Mouse (Mus musculus): ENCODE measurements around the gene Ddb2. TPM values are rescaled to one million over a fixed set of nuclear protein-coding genes. Genes with fewer than 3 reads are reported as not detected.
"Not testable (repeated sequence)": the region's sequence is repeated elsewhere in the genome, so short reads cannot be mapped to it uniquely, and the experiment has no call there.

Ddb2 gene
- polyA plus RNA-seq, 1 experiment = 5.7 TPM

DNA sequence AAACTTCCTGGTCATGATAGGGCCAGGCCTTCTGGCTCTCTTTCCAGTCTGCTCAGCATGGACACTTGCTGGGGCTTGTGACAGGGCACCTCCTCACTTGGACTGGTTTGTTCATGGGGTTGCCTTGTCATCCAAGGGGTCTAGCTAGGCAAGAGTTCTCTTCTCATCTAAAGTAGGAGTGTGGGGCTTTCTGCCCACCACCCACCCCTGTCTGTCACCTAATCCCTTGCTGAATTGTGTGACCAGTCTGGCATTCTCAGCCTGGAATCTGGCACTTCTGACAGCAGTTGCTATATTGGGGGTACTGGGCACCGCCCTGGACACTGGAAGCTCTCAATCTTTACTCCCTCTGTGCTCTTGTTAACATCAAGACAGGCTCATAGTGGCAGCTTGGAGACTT is 22.7 kb upstream of the Ddb2 start:
- no peak overlapping the region for H3K4me3 ChIP-seq (ENCODE audit: insufficient read depth, low read depth, low read length)
- no peaks in the 10 kb centered on the region for H3K4me1 ChIP-seq (ENCODE audit: control insufficient read depth, insufficient read depth, insufficient read length, low read length)
- H3K27ac ChIP-seq (replicated peaks; ENCODE audit: low read depth, low read length) = no peak overlapping the region

DNA sequence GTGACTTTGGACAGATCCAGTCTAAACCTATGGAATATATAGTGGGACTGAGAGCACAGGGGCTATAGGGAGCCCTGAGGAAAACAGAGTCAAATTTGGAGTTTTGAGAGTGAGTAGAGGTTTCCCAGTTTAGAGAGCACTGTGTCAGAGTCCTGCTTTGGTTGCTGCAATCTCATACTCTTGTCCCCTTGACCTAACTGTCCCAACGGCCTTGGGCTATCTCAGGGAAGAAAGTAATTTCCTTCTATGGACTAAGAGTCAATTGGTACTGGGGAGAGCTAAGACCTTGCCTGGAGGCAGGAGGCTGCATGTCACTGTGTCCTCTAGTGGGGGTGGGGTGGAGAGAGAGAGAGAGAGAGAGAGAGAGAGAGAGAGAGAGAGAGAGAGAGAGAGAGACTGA is 22.0 kb upstream of the Ddb2 start:
- Histone ChIP-seq H3K4me1 (ENCODE audit: control insufficient read depth, insufficient read depth, insufficient read length, low read length) (no peaks in the 10 kb centered on the region), H3K4me3 (ENCODE audit: insufficient read depth, low read depth, low read length) (no peak overlapping the region)

DNA sequence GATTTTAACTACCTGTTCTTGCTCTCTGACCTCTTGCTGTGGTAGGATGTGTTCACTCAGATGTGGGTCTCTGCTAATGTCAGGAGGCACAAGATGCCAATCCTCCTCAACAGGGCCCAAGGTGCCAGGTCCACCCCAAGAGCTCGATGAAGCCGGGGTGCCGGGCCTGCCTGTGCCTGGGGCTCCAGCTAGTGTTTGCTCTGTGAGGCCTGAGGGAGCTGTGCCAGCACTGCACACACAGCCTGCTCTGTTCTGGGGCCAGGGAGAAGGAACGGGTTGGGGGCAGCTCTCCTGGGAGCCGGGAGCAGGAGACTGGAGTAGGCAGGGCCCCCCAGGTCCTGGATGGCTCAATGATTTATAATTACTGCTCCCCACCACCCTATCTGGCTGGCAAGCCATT is 21.3 kb upstream of the Ddb2 start:
- no peaks in the 10 kb centered on the region for H3K4me1 ChIP-seq (ENCODE audit: control insufficient read depth, insufficient read depth, insufficient read length, low read length)
- H3K27ac ChIP-seq (replicated peaks; ENCODE audit: low read depth, low read length) = no peak overlapping the region
- H3K4me3 ChIP-seq (ENCODE audit: insufficient read depth, low read depth, low read length) = peak overlapping the region; percentile 89

More for the DNA sequence above, 22.0 kb upstream of the Ddb2 start:
- no peak overlapping the region for H3K27ac ChIP-seq (replicated peaks; ENCODE audit: low read depth, low read length)

DNA sequence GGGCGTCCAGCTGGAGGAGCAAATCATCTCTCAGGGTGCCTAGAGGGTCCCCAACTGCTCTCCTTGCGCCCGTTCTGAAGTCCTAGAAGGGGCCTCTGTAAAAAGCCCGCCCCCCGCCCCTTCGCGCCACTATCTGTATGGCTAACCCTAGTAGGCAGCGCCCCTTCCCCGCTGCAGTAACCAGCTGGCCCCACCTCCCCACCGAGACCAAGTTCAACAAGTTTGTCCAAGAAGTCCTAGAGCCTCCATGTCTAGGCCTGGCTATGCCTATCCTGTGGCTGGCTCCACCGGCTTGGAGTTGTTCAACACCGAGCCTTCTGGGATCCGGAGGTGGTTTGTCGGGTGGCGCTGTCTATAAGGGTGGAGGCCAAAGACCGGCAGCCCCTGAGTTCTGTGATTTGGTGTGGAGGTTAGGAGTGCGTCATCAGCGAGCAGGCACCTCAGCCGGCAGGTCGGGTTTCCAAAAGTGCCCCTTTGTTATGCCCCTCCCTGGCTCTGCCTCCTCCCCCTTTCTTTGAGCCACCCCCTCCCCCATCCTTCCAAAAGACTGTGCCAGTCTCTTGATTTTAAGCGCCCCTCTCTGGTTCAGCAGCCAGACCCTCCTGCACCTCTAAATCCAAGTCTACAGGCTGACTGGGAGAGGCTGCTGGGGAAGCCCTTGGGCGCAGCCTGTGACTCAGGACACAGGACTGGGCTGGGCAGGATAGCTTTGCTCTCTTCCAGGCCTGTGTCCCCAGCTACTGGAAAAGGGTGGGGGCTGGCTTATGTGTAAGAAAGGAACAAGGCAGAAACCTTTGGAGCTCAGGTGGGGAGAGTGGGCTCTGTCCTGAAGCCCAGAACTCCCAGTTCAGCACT is 20.6 kb upstream of the Ddb2 start:
- H3K4me1 ChIP-seq (ENCODE audit: control insufficient read depth, insufficient read depth, insufficient read length, low read length) = no peaks in the 10 kb centered on the region
- H3K27ac ChIP-seq (replicated peaks; ENCODE audit: low read depth, low read length) = no peak overlapping the region
- H3K4me3 ChIP-seq (ENCODE audit: insufficient read depth, low read depth, low read length) = peak overlapping the region; percentile 89

DNA sequence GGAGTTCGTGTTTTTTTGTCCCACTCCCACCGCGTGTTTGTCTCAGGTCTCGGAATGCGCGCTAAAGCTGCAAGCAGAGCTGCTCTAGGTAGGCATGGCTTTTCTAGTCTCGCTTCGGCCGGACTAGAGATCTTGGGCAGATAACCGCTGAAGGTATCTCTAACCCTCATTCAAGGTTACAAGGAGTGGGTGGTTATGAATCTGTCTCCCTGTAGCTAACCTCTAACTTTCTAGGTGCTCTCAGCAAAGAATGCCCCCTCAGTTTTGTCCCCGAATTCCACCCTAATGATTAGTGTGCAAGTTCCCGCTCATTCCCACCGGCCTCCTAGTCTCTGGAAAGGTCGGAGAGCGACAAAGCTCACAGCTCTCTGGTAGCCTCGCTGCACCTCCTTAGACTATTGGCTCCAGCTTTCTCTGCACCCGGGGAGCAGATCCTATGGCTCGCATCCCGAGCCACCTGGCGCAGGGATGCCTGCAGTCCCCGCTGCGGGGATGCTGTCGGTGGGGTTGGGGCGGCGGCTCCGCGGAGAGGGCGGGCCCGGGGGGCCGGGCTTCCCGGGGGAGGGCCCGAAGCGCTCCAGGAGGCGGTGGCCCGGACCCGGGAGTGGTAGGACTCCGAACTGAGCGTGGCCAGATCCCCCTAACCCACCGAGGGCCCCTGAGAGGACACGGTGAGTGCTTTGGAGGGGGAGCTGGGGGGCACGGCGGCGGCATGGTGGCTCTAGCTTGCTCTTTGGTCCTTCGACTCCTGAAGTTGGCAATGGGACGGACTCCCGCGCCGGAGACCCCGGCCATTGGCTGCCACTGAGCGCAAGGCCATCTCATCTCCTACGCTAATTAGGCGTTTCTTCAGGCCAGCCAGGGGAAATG is 19.7 kb upstream of the Ddb2 start:
- H3K27ac ChIP-seq (replicated peaks; ENCODE audit: low read depth, low read length) = no peak overlapping the region

DNA sequence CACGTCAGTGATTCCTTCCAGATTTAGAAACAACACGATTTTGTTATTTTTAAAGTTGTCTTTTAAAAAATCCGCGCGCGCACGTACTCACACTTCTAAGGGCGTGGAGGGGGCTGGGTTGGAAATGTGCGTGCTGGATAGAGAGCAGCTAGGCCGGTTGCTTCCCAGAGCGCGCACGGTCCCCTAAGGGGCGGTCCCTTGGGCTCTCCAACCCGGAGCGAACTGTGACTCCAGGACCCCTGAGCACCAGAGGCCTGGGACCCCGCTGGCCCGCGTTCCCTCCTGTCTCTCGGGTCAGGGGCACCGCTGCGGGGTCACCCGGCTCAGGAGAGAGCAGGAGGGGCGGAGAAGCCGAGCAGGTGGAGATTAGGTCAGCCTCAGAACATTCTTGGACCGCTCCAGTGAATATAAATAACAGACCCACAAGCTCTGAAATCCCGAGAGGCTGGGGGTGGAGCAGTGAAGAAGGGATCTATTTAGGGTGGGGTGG is 18.9 kb upstream of the Ddb2 start, which contains the start of gene Pacsin3:
Gene Pacsin3 (plus strand): TSS at position 294 of the 490 bp plus-strand sequence.
- H3K27ac ChIP-seq (replicated peaks; ENCODE audit: low read depth, low read length) = peak within 1 kb of the TSS; percentile 58; the same call in 1 of the 2 replicates
- no peaks in the 10 kb centered on the region for H3K4me1 ChIP-seq (ENCODE audit: control insufficient read depth, insufficient read depth, insufficient read length, low read length)
- peak within 1 kb of the TSS; percentile 89 for H3K4me3 ChIP-seq (ENCODE audit: insufficient read depth, low read depth, low read length)

More for the DNA sequence above, 19.7 kb upstream of the Ddb2 start:
- H3K4me1 ChIP-seq (ENCODE audit: control insufficient read depth, insufficient read depth, insufficient read length, low read length) = no peaks in the 10 kb centered on the region
- peak overlapping the region; percentile 89 for H3K4me3 ChIP-seq (ENCODE audit: insufficient read depth, low read depth, low read length)

DNA sequence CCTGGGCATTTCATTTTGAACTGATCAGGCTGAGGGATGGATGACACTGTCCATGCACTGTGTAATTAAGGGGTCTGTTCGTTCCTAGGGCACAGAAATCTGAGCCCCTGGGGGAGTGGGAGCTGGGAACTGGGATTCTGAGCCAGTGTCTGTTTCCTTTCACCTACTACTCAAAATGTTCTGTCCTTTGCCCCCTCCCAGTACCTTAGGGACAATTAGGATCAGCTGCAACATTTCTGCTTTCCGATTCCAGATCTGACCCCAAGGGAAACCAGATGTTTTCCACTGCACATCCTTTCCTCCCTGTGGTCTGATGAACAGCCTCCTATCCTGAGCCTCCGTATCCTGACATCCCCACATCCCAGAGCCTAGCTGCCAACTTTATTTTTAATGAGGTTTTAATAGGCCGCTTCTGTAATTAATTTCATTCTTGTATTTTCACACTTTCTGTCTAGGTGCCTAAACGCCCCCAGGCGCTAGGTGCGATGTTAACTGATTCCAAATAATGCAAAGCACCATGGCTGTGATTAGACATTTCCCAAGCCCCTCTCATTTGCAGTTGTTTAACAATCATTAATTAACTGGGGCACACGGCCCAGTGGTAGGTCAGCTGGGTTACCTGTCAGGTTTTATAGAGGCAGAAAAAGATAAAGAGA is 18.1 kb upstream of the Ddb2 start:
- no peaks in the 10 kb centered on the region for H3K4me1 ChIP-seq (ENCODE audit: control insufficient read depth, insufficient read depth, insufficient read length, low read length)
- peak overlapping the region; percentile 89; the same call in 1 of the 2 replicates for H3K4me3 ChIP-seq (ENCODE audit: insufficient read depth, low read depth, low read length)
- H3K27ac ChIP-seq (replicated peaks; ENCODE audit: low read depth, low read length) = peak overlapping the region; percentile 58; the same call in 1 of the 2 replicates

DNA sequence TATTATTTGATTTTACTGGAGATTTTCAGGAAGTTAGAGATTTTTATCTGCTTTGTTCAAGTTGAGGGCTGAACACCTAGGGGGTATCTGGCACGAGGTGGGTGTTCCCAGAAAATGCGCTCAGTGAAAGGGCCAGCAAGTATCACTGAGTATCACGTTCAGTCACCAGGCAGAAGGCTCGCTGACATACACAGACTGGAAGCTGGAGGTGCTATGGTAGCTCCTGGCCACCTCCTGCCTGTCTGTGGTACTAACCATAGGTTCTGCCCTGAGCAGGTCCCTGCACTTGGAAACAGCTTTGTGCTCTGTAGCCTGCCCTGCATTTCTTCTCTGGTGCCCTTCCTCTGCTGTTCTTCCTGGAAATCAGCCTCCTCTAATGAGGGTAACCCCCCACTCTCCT is 15.7 kb upstream of the Ddb2 start:
- Histone ChIP-seq H3K4me1 (ENCODE audit: control insufficient read depth, insufficient read depth, insufficient read length, low read length) (no peaks in the 10 kb centered on the region), H3K4me3 (ENCODE audit: insufficient read depth, low read depth, low read length) (no peak overlapping the region)

DNA sequence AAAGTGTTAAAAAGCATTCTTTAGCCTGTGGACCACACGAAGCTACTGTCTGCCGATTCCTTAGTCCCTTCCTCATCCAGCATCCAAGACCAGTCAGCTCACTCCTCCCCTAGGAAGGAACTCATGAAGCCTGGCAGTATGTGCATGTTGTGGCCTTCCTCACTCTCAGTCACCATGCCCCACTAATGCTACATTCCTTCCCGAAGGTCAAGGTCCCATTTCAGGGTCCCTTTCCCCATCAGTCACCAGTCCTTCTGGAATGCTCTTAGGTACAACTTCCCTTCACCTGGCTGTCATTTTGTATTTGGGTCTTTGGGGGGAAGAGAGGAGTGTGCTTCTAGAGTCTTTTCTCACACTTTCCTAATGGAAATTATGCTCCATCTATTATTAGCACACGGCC is 15.2 kb upstream of the Ddb2 start:
- no peak overlapping the region for H3K27ac ChIP-seq (replicated peaks; ENCODE audit: low read depth, low read length)
- H3K4me3 ChIP-seq (ENCODE audit: insufficient read depth, low read depth, low read length) = no peak overlapping the region

More for the DNA sequence above, 15.7 kb upstream of the Ddb2 start:
- H3K27ac ChIP-seq (replicated peaks; ENCODE audit: low read depth, low read length) = no peak overlapping the region

DNA sequence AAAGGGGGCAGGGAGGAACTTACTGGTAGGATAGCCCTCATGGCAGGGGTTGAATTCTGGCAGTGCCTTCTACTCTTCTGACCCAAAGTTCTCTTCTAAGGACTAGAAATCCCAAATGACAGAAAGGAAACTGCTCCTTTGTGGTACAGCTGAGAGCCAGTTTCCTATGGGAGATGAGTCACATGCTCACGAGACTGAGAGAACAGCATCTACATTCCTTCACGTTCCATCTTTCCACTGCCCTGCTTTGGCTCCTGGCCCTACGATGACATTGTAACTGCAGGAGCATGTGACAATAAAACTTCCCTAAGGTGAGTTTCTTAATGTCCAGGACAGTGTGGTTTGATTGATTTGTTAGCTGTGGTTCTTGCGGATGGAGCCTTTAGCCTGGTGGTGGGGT is 11.6 kb upstream of the Ddb2 start:
- Histone ChIP-seq H3K4me3 (ENCODE audit: insufficient read depth, low read depth, low read length) (no peak overlapping the region), H3K4me1 (ENCODE audit: control insufficient read depth, insufficient read depth, insufficient read length, low read length) (no peaks in the 10 kb centered on the region), H3K27ac (replicated peaks; ENCODE audit: low read depth, low read length) (no peak overlapping the region)

More for the DNA sequence above, 15.2 kb upstream of the Ddb2 start:
- H3K4me1 ChIP-seq (ENCODE audit: control insufficient read depth, insufficient read depth, insufficient read length, low read length) = no peaks in the 10 kb centered on the region

DNA sequence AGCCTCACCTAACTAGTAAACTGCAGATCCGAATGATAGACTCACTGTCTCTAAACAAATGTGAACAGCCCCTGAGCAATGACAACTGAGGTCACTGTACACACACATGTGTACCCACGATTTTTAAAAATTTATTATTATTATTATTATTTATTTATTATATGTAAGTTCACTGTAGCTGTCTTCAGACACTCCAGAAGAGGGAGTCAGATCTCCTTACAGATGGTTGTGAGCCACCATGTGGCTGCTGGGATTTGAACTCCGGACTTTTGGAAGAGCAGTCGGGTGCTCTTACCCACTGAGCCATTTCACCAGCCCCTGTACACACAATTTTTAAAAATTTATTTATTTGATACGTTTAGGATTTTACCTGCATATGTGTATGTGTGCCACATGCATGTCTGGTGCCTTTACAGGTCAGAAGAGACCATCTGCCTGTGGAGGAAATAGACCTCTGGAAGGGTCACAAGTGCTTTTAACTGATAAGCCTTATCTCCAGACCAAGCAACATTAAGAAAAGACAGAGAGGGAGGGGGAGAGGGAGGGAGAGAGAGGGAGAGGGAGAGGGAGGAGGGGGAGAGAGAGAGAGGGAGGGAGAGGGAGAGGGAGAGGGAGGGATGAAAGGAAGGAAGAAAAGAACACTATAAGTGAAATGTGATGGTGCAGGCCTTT is 7.9 kb upstream of the Ddb2 start:
- H3K4me3 ChIP-seq (ENCODE audit: insufficient read depth, low read depth, low read length) = no peak overlapping the region
- H3K4me1 ChIP-seq (ENCODE audit: control insufficient read depth, insufficient read depth, insufficient read length, low read length) = no peaks in the 10 kb centered on the region
- H3K27ac ChIP-seq (replicated peaks; ENCODE audit: low read depth, low read length) = no peak overlapping the region

DNA sequence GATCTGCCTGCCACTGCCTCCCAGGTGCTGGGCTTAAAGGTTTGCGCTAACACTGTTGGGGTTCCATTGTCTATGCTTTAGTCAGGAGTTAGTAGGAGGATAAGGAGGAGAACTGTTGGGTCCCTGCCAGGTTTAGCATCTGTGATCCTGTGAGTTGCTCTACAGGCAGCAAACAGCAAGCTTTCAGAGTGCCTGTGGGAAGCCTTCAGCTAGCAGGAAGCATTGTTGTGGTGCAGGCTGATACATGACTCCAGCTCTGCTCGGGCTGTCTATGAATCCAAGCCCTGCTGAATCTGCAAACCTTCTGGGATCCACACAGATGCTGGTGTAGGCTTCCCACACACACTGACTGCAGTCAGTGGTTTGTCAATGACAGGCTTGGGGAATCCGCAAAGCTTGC is 6.6 kb upstream of the Ddb2 start:
- no peaks in the 10 kb centered on the region for H3K4me1 ChIP-seq (ENCODE audit: control insufficient read depth, insufficient read depth, insufficient read length, low read length)
- H3K4me3 ChIP-seq (ENCODE audit: insufficient read depth, low read depth, low read length) = no peak overlapping the region
- no peak overlapping the region for H3K27ac ChIP-seq (replicated peaks; ENCODE audit: low read depth, low read length)

DNA sequence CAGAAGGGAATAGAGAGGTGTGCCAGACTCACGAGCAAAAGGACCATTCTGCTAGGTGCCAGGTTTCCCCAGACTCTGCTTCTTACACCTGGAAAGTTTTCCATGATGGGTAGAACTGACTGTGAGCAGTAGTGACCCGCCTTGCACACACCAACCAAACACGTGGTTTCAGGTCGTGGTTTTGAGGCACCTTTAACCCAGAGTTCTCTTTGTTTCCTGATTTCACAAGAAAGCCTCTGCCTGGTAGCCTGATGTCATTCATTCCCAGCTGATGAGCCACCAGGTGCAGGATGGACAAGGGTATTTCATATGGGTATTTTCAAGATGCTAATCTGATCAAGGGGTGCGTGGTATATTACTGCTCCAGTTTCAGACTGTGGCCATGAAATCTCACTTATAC is 5.8 kb upstream of the Ddb2 start:
- no peaks in the 10 kb centered on the region for H3K4me1 ChIP-seq (ENCODE audit: control insufficient read depth, insufficient read depth, insufficient read length, low read length)
- H3K27ac ChIP-seq (replicated peaks; ENCODE audit: low read depth, low read length) = no peak overlapping the region
- H3K4me3 ChIP-seq (ENCODE audit: insufficient read depth, low read depth, low read length) = no peak overlapping the region

DNA sequence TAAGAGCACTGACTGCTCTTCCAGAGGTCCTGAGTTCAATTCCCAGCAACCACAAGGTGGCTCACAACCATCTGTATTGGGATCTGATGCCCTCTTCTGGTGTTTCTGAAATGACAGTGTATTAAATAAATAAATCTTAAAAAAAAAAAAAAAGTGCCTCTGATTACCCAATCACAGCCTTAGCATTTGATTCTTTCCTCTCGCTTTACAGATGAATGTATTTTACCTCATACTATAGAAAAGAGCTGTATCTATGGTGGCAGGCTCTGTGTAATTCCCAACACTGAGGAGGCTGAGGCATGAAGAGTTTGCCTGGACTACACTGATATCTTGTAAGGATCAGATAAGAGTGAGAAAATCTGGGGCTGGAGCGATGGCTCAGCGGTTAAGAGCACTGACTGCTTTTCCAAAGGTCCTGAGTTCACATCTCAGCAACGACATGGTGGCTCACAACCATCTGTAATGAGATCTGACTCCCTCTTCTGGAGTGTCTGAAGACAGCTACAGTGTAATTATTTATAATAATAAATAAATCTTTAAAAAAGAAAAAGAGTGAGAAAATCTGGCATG is 814 bp upstream of the Ddb2 start:
- 0 out of 2 replicates have a peak overlapping the region, but pooled peaks have one; percentile 48 for H3K27ac ChIP-seq (replicated peaks; ENCODE audit: low read depth, low read length)
- not testable (repeated sequence) for H3K4me1 ChIP-seq (ENCODE audit: control insufficient read depth, insufficient read depth, insufficient read length, low read length)
- H3K4me3 ChIP-seq (ENCODE audit: insufficient read depth, low read depth, low read length) = peak overlapping the region; percentile 58
